Mouse (Mus musculus): ENCODE measurements at regions not wholly inside any gene's neighbourhood (a gene's known extent, or its start where the extent isn't known, plus 50 kb on each side); places are given as distances from the start of the nearest gene placed in this dataset.

- no peak for TF ChIP-seq CTCF (IDR thresholded peaks at IDR 0.05; ENCODE audit: extremely low read depth, insufficient read depth, low read length)
- TF ChIP-seq POLR2A (IDR thresholded peaks at IDR 0.05; ENCODE audit: extremely low read depth, insufficient read depth, low read length) = no peak
Measured at GRCm38 (mm10) chr5:39257745-39258144, 381.1 kb upstream of the Clnk start.

All from cortical plate, adult 2 months (tissue).